Mouse (Mus musculus) limb, embryonic 14.5 days (tissue): Measurements from ENCODE around the gene Pmpca. TPM values are rescaled to one million over a fixed set of nuclear protein-coding genes. Genes with fewer than 3 reads are reported as not detected.

Experiments
- ATAC-seq: fragments of 200-750 bp; cut with Nextera tagmentation; 2 replicates; pipeline ENCODE4 v1.8.0; 2017; ENCODE audit warnings: low read depth, moderate number of reproducible peaks, moderate TSS enrichment; ENCODE audit not compliant: low FRiP score
- DNase-seq: peaks from one replicate; pipeline ENCODE4 v3.0.0-alpha.2; 2015; ENCODE audit warnings: low spot score
- H3K27ac ChIP-seq: fragments of 300-500 bp; sonication (generic); replicated peaks from 2 replicates; pipeline ENCODE4 v1.5.1; 2014; ENCODE audit warnings: low read depth, mild to moderate bottlenecking, low read length, moderate library complexity, mixed read lengths
- H3K27me3 ChIP-seq: fragments of 300-500 bp; sonication (generic); 2 replicates; pipeline ENCODE4 v1.6.1; 2014; ENCODE audit warnings: low read length, mixed read lengths; ENCODE audit not compliant: control insufficient read depth, insufficient read depth
- H3K36me3 ChIP-seq: fragments of 300-500 bp; sonication (generic); 2 replicates; pipeline ENCODE4 v1.6.1; 2014; ENCODE audit warnings: mild to moderate bottlenecking, low read length, moderate library complexity, mixed read lengths; ENCODE audit not compliant: control insufficient read depth, insufficient read depth
- H3K4me1 ChIP-seq: fragments of 300-500 bp; sonication (generic); 2 replicates; pipeline ENCODE4 v1.6.1; 2014; ENCODE audit warnings: antibody characterized with exemption, low read length, mixed read lengths; ENCODE audit not compliant: control insufficient read depth, insufficient read depth
- H3K4me2 ChIP-seq: fragments of 300-500 bp; sonication (generic); replicated peaks from 2 replicates; pipeline ENCODE4 v1.6.1; 2014; ENCODE audit warnings: low read depth, mild to moderate bottlenecking, low read length, moderate library complexity; ENCODE audit not compliant: severe bottlenecking
- H3K4me3 ChIP-seq: fragments of 300-500 bp; sonication (generic); replicated peaks from 2 replicates; pipeline ENCODE4 v1.5.1; 2014; ENCODE audit warnings: low read length
- H3K9ac ChIP-seq: fragments of 300-500 bp; sonication (generic); 2 replicates; pipeline ENCODE4 v1.6.1; 2014; ENCODE audit warnings: mild to moderate bottlenecking, low read depth, low read length, moderate library complexity; ENCODE audit not compliant: severe bottlenecking
- H3K9me3 ChIP-seq: fragments of 300-500 bp; sonication (generic); 2 replicates; pipeline ENCODE4 v1.6.1; 2016; ENCODE audit warnings: low read length; ENCODE audit not compliant: control insufficient read depth
- POLR2A ChIP-seq: fragments of 200-500 bp; IDR thresholded peaks from 2 replicates; pipeline ENCODE4 v1.8.0; 2012; ENCODE audit warnings: inconsistent platforms, mild to moderate bottlenecking, moderate library complexity, borderline replicate concordance; ENCODE audit not compliant: insufficient read depth, insufficient read length; ENCODE audit errors: extremely low read depth
- WGBS: fragments of 180-500 bp; shearing (Covaris S2); extraction: QIAGEN DNeasy Blood & Tissue Kit; methylation state at CpG from one replicate; pipeline ENCODE4 v1.1.7; 2014; 5-methylcytosine and 5-hydroxymethylcytosine counted together
- polyA plus RNA-seq, 2 experiments: library from polyadenylated mRNA; depleted of rRNA in 1 of 2; stranded (reverse) in 1 of 2; unstranded in 1 of 2; fragments of >200 nt; fragmentation: Nextera tagmentation in 1 of 2; extraction: Ambion mirVana in 1 of 2; gene quantifications; 2 replicates each; pipeline versions ENCODE4 v1.2.1 to v1.2.3; 2012 to 2014

Gene Pmpca
- polyA plus RNA-seq, 2 experiments = 72.3 to 106 TPM

- Histone ChIP-seq H3K27me3 (no peaks in the 10 kb centered on the region), H3K36me3 (peaks cover 44% of the 10 kb centered on the region), H3K9ac (no peak overlapping the region), H3K9me3 (no peaks in the 10 kb centered on the region), H3K4me1 (peaks cover 13% of the 10 kb centered on the region), H3K27ac (no peak overlapping the region), H3K4me3 (no peak overlapping the region), H3K4me2 (no peak overlapping the region)
- no peak for TF ChIP-seq POLR2A
- ATAC-seq (no peak), DNase-seq (no peak)
- WGBS = 91% methylated on average over 4 of the region's 4 CpGs
Observed at GRCm38 (mm10) chr2:26441261-26441660, 52.1 kb downstream of the Pmpca start.

- Histone ChIP-seq H3K9me3 (no peaks in the 10 kb centered on the region), H3K4me1 (peaks cover 16% of the 10 kb centered on the region), H3K4me2 (no peak overlapping the region), H3K36me3 (peaks cover 44% of the 10 kb centered on the region), H3K4me3 (no peak overlapping the region), H3K27ac (no peak overlapping the region), H3K9ac (no peak overlapping the region), H3K27me3 (no peaks in the 10 kb centered on the region)
- 74% methylated on average over 5 of the region's 5 CpGs for WGBS
- ATAC-seq (no peak), DNase-seq (no peak)
- TF ChIP-seq POLR2A = no peak
Observed at GRCm38 (mm10) chr2:26441688-26442087, 52.5 kb downstream of the Pmpca start.

GRCm38 (mm10) chr2:26442843-26443242 is 53.7 kb downstream of the Pmpca start:
- H3K9ac ChIP-seq = no peak overlapping the region
- peaks cover 40% of the 10 kb centered on the region for H3K36me3 ChIP-seq
- H3K4me2 ChIP-seq = no peak overlapping the region
- no peak for TF ChIP-seq POLR2A
- no peak for DNase-seq
- 93% methylated on average over 1 of the region's 1 CpGs for WGBS
- no peaks in the 10 kb centered on the region for H3K27me3 ChIP-seq
- H3K4me3 ChIP-seq = no peak overlapping the region
- no peak overlapping the region for H3K27ac ChIP-seq
- ATAC-seq = no peak
- peaks cover 21% of the 10 kb centered on the region for H3K4me1 ChIP-seq
- H3K9me3 ChIP-seq = no peaks in the 10 kb centered on the region

GRCm38 (mm10) chr2:26443876-26444275 is 54.7 kb downstream of the Pmpca start:
- no peak for TF ChIP-seq POLR2A
- 54% methylated on average over 3 of the region's 3 CpGs for WGBS
- DNase-seq (no peak), ATAC-seq (no peak)
- Histone ChIP-seq H3K27me3 (no peaks in the 10 kb centered on the region), H3K36me3 (peaks cover 30% of the 10 kb centered on the region), H3K9ac (peak overlapping the region; percentile 91), H3K9me3 (no peaks in the 10 kb centered on the region), H3K27ac (no peak overlapping the region), H3K4me1 (peaks cover 21% of the 10 kb centered on the region), H3K4me2 (peak overlapping the region; percentile 83), H3K4me3 (peak overlapping the region; percentile 91)

GRCm38 (mm10) chr2:26444368-26444767 is 55.2 kb downstream of the Pmpca start:
- Histone ChIP-seq H3K36me3 (peaks cover 25% of the 10 kb centered on the region), H3K27me3 (no peaks in the 10 kb centered on the region), H3K4me2 (peak overlapping the region; percentile 83), H3K27ac (peak overlapping the region; percentile 85), H3K4me1 (peaks cover 21% of the 10 kb centered on the region), H3K9ac (peak overlapping the region; percentile 91), H3K9me3 (no peaks in the 10 kb centered on the region), H3K4me3 (peak overlapping the region; percentile 91)
- no peak for ATAC-seq
- no peak for TF ChIP-seq POLR2A
- 5% methylated on average over 15 of the region's 15 CpGs for WGBS
- no peak for DNase-seq
